Mouse (Mus musculus): ENCODE measurements at regions not wholly inside any gene's neighbourhood (a gene's known extent, or its start where the extent isn't known, plus 50 kb on each side); places are given as distances from the start of the nearest gene placed in this dataset.

DNA sequence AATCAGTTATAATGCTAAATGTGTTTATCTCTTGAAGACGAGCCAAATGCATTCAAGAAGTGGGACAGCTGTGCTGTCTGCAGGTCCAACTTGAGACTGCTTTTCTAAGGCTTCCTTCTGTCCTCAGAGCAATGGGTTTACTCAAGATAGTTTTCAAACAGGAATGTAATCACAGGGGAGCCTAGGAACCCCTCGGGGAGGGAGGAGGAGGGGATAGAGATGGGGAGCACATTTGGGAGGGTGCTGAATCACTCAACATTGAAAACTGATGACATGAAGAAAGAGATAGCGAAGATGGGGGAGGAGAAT is 56.5 kb upstream of the Frem1 start:
- H3K9me3 ChIP-seq (replicated peaks; ENCODE audit: insufficient read depth, low read length): no peaks in the 10 kb centered on the region
- no peak overlapping the region for H3K9ac ChIP-seq (ENCODE audit: control insufficient read depth, low read depth, low read length, poor library complexity, severe bottlenecking)
- H3K79me2 ChIP-seq (ENCODE audit: control insufficient read depth, insufficient read depth, low read length, poor library complexity): no peaks in the 10 kb centered on the region
- H3K27ac ChIP-seq (ENCODE audit: control insufficient read depth, low read depth, low read length): no peak overlapping the region
- H3K36me3 ChIP-seq (ENCODE audit: control insufficient read depth in 1 of 2, insufficient read depth in 2 of 2, low read length in 2 of 2): no peaks in the 10 kb centered on the region
- no peak for DNase-seq (ENCODE audit: low read depth, low spot score)
- no peak for TF ChIP-seq NELFE (IDR thresholded peaks at IDR 0.05; ENCODE audit: low read depth, low read length)
- no peak for TF ChIP-seq ZMIZ1 (IDR thresholded peaks at IDR 0.05; ENCODE audit: low read depth, low read length)
- TF ChIP-seq RCOR1 (IDR thresholded peaks at IDR 0.05; ENCODE audit: low read depth, low read length): no peak
- TF ChIP-seq CHD2 (IDR thresholded peaks at IDR 0.05; ENCODE audit: low read length): no peak
- no peak for TF ChIP-seq E2F4 (IDR thresholded peaks at IDR 0.05; ENCODE audit: borderline replicate concordance, low read depth, low read length)
- TF ChIP-seq TAL1 (IDR thresholded peaks at IDR 0.05; ENCODE audit: low read length): no peak
- no peak for TF ChIP-seq HCFC1 (IDR thresholded peaks at IDR 0.05; ENCODE audit: low read depth, low read length)
- TF ChIP-seq RAD21 (IDR thresholded peaks at IDR 0.05; ENCODE audit: low read depth, low read length): no peak
- TF ChIP-seq MYB (IDR thresholded peaks at IDR 0.05; ENCODE audit: low read depth, low read length): no peak
- no peak for TF ChIP-seq JUND (IDR thresholded peaks at IDR 0.05; ENCODE audit: low read depth, low read length)
- TF ChIP-seq NRF1 (IDR thresholded peaks at IDR 0.05; ENCODE audit: insufficient read depth, low read depth, low read length, poor library complexity, severe bottlenecking): no peak
- TF ChIP-seq MEF2A (IDR thresholded peaks at IDR 0.05; ENCODE audit: extremely low read depth, insufficient replicate concordance, low read depth, low read length, poor library complexity, severe bottlenecking): no peak
- TF ChIP-seq USF1 (IDR thresholded peaks at IDR 0.05; ENCODE audit: low read depth, low read length): no peak
- no peak for TF ChIP-seq MXI1 (IDR thresholded peaks at IDR 0.05; ENCODE audit: low read depth, low read length)
- no peak for TF ChIP-seq CHD1 (IDR thresholded peaks at IDR 0.05; ENCODE audit: low read depth, low read length)
- TF ChIP-seq MAX (IDR thresholded peaks at IDR 0.05; ENCODE audit: low read length): no peak
- no peaks in the 10 kb centered on the region for H3K4me1 ChIP-seq (ENCODE audit: control insufficient read depth in 1 of 2, insufficient read depth in 2 of 2, low read length in 2 of 2)
- H3K4me3 ChIP-seq (ENCODE audit: control insufficient read depth in 1 of 2, insufficient read depth in 1 of 2, low read depth in 2 of 2, low read length in 2 of 2): no peak overlapping the region
- no peaks in the 10 kb centered on the region for H3K27me3 ChIP-seq (ENCODE audit: control insufficient read depth in 1 of 2, insufficient read depth in 2 of 2, low read length in 2 of 2)

- no peak overlapping the region for H3K27ac ChIP-seq (ENCODE audit: control insufficient read depth, low read depth, low read length)
- TF ChIP-seq ELF1 (IDR thresholded peaks at IDR 0.05; ENCODE audit: low read depth, low read length) (no peak), ZC3H11A (IDR thresholded peaks at IDR 0.05; ENCODE audit: low read depth, low read length) (no peak), MYB (IDR thresholded peaks at IDR 0.05; ENCODE audit: low read depth, low read length) (no peak), MYC (IDR thresholded peaks at IDR 0.05; ENCODE audit: low read depth, low read length) (no peak), CHD2 (IDR thresholded peaks at IDR 0.05; ENCODE audit: low read length) (no peak), JUND (IDR thresholded peaks at IDR 0.05; ENCODE audit: low read depth, low read length) (no peak), USF2 (IDR thresholded peaks at IDR 0.05; ENCODE audit: borderline replicate concordance in 1 of 2, insufficient read depth in 1 of 2, low read depth in 1 of 2, low read length in 2 of 2) (no peak), USF1 (IDR thresholded peaks at IDR 0.05; ENCODE audit: low read depth, low read length) (no peak), TAL1 (IDR thresholded peaks at IDR 0.05; ENCODE audit: low read length) (no peak)
- no peaks in the 10 kb centered on the region for H3K36me3 ChIP-seq (ENCODE audit: control insufficient read depth in 1 of 2, insufficient read depth in 2 of 2, low read length in 2 of 2)
- no peak overlapping the region for H3K9ac ChIP-seq (ENCODE audit: control insufficient read depth, low read depth, low read length, poor library complexity, severe bottlenecking)
- no peaks in the 10 kb centered on the region for H3K79me2 ChIP-seq (ENCODE audit: control insufficient read depth, insufficient read depth, low read length, poor library complexity)
- DNase-seq (ENCODE audit: low read depth, low spot score): no peak
- no peaks in the 10 kb centered on the region for H3K4me1 ChIP-seq (ENCODE audit: control insufficient read depth in 1 of 2, insufficient read depth in 2 of 2, low read length in 2 of 2)
- no peaks in the 10 kb centered on the region for H3K9me3 ChIP-seq (replicated peaks; ENCODE audit: insufficient read depth, low read length)
- no peaks in the 10 kb centered on the region for H3K27me3 ChIP-seq (ENCODE audit: control insufficient read depth in 1 of 2, insufficient read depth in 2 of 2, low read length in 2 of 2)
- no peak overlapping the region for H3K4me3 ChIP-seq (ENCODE audit: control insufficient read depth in 1 of 2, insufficient read depth in 1 of 2, low read depth in 2 of 2, low read length in 2 of 2)
These were observed 56.0 kb upstream of the Frem1 start for GRCm38 (mm10) chr4:83107958-83108658.

Measured in MEL (cell line).